Mouse (Mus musculus) frontal cortex, postnatal 36 days (tissue): ENCODE measurements at regions not wholly inside any gene's neighbourhood (a gene's known extent, or its start where the extent isn't known, plus 50 kb on each side); places are given as distances from the start of the nearest gene placed in this dataset.

Experiments used
- DNase-seq, 2 experiments: peaks; one replicate each; pipeline ENCODE4 v3.0.0; 2022; ENCODE audit warnings: low spot score in 2 of 2

DNA sequence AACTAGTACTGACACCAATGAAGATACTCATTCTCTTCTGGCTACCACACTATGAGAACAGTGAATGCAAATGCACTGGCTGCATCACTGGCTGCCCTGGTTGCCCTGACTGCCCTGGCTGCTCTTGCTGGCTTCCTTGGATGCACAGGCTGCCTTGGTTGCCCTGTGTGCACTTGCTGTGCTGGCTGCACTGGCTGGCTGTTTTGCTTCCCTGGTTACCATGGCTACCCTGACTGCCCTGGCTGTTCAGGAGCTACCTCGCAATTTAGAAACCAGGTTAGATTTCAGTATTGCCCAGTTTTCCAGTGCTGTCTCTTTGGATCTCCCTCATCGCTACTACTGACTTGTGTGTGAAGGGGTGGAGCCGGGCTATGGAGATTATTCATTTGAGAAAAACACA lies 175.7 kb downstream of the Fat4 start:
- DNase-seq: no peak

DNA sequence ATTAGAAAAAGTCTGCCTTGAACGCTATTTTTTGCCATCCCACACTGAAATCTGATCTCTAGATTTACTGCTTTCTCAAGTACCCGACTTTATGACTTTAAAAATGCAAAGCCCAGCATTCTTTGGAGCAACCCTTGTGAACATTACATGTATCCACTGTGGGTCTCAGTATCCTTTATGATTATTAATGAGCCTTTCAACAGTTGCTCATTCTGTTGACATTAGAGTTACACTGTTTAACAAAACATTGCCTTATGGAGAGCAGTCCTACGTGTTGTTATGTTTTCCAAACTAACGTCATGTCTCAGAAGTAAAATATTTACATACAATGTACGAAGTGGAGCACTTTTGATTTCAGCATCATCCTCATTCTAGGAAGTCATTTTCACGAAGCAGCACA lies 178.7 kb downstream of the Fat4 start:
- no peak for DNase-seq

DNA sequence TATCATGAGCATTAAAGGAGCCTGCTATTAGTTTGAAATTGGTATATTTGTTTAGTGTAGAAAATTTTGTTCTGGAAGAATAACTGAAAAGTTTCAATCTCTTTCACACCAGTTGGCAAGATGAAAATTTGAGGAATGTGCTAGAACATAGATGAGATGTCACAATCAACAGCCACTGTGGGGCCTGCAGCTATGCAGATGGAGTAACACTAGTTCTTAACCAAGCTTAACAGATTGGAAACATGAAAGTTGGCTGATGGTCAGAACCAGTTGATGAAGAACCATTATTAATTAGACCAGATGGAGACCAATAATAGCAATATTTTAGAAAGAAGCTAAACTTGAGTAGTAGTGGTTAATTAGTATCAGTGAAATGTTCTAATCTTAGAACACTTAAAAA lies 182.3 kb downstream of the Fat4 start:
- DNase-seq: no peak

DNA sequence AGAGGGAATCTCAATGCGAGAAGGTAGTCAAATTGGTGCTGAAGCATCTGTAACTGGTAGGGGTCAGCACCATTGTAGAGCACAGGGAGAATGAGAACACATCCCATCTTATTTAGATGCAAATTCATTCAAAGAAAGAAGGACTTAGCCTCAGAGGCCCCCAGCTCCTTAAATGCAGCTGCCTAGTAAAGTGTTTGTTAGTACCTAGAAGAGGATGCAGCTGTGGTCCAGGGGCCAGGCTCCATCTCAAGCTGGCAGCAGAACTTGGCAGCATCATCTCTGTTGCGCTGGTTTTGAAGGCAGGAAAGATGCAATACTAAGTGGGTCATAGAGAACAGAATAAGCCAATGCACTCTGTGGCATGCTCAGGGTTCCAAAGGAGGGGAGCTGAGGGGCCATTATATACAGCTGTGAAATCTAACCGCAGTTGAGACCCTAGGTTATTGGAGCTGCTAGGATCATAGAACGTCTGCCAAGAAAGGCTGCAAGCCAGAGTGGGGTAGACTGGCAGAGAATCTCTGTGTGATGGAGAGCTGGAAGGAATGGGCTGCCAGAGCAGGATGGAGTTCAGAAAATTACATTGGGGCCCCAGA lies 196.0 kb downstream of the Fat4 start:
- DNase-seq: no peak

GRCm38 (mm10) chr3:39088948-39089347 lies 202.2 kb downstream of the Fat4 start:
- peak in 1 of 2 experiments; percentile 13 for DNase-seq

DNA sequence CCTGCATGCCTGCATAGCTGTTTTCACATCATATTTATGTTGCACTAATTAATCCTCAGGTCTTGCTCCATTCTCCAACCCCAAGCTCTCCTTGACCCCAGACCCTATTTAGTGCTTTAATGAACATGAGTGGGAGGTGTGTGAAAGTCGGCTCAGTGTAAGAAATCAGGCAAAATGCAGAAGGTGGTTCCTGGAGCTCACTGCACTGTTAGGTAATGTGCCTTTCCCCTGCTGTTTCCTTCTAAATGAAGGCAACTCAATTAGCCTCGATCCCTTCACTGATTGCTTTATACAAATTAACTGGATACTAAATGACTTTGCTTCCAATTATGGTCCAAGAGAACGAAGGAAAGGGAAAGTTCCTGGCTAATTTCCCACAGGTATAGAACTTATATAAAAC lies 215.6 kb downstream of the Fat4 start:
- no peak for DNase-seq

GRCm38 (mm10) chr3:39109756-39110392 lies 223.1 kb downstream of the Fat4 start:
- DNase-seq: no peak

DNA sequence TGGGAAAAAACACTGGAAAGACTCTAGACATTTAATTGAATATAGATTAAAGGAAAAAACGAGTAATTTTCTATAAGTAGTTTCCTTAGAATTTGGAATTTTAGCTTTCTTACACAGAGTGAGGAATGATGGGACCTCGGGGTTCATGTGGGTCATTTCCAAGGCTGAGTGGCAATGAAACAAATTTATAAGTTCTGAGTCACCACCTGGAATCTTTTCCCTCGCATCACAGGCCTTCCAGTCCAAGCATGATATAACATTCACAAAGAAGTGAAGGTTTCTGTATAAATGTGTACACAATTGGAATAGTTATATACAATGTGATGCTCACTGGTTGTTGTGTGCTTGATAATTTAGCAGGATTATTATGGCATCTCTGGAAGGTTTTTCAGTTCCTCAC lies 227.3 kb downstream of the Fat4 start:
- no peak for DNase-seq

DNA sequence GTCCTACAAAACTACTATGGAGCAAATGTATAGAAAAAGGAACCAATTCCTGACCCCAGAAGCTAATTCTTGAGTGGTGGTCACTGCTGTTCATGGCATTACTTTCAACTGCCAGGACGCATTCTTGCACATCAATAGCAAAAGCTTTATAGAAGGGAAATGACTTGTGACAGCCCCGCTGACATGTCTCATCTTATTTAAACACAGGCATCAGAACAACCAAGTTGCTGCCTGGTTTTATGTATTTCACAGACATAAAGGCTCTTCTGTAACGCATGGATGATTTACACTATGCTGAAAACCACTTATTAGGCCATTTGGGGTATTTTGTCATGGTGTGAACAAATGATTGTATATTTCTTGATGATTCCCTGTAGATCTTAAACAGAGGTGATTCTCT lies 228.1 kb downstream of the Fat4 start:
- no peak for DNase-seq

DNA sequence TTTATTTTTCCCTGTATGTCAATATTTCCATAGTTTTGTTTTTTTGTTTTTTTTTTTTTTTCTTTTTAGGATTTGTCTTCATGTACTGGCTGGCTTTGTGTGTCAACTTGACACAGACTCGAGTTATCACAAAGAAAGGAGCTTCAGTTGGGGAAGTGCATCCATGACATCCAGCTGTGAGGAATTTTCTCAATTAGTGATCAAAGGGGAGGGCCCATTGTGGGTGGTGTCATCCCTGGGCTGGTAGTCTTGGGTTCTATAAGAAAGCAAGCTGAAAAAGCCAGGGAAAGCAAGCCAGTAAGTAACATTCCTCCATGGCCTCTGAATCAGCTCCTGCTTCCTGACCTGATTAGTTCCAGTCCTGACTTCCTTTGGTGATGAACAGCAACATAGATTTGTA lies 228.7 kb downstream of the Fat4 start:
- DNase-seq: no peak

GRCm38 (mm10) chr3:39122250-39122649 lies 235.5 kb downstream of the Fat4 start:
- no peak for DNase-seq

GRCm38 (mm10) chr3:39130532-39130931 lies 243.8 kb downstream of the Fat4 start:
- no peak for DNase-seq

- no peak for DNase-seq
These were observed 278.4 kb downstream of the Fat4 start for GRCm38 (mm10) chr3:39165006-39165667.

DNA sequence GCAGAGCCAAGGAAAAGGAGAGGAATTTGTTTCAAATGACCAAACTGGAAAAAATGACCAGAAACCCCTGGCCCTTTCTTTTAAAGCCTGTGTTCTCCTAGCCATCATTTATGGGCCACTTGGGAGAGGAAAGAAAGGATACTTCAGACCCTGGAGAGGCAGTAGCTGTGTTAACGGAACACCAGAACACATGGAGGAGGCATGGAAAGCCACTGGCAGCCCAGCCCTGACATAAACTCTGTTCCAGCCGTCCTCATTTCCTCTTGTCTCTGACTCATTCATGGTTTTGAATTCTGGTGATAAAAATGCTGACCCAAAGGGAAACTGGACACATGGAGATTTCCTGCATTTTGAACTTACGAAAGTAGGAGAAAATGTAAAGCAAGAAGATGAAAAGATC lies 295.9 kb downstream of the Fat4 start:
- DNase-seq: no peak

DNA sequence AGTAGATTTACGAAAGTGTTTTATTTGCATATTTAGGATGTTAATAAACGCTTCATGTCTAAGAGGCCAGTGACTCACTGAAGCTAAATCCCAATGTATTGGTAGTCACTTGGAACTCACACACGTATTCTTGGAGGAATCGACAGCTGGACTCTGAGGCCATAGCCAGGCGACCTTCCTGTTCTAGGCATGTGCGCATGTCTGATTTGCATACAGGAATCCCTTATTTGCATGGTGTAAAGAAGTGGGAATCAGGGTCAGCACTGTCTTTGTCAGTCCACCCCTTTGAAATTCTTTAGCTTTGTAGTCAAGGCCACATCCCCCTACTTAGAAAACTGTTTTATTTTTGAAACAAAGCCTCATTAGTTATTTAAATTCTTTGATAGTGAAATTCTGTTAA lies 308.4 kb downstream of the Fat4 start:
- DNase-seq: no peak

DNA sequence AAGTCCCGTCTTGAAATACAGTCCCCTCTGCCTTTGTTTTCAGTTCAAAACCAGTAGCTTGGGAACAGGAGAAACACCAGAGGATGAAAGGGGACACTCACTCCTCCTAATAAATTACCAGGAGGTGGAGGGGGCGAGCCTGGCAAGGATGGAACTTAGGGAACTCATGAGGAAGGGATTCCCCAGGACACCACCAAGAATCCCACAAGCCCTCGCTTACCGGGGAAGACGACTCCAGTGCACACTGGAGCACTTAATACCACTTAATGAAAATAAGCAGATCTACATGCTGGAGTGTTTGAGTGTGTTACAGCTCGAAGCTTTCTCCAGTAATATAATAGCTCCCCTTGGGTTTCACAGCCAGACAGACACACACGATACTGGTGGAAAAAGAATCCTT lies 315.9 kb downstream of the Fat4 start:
- no peak for DNase-seq

GRCm38 (mm10) chr3:39208651-39209050 lies 321.9 kb downstream of the Fat4 start:
- DNase-seq: no peak

- peak; percentile 24 to 54 for DNase-seq
These were observed 322.8 kb downstream of the Fat4 start for GRCm38 (mm10) chr3:39209382-39210165.

DNA sequence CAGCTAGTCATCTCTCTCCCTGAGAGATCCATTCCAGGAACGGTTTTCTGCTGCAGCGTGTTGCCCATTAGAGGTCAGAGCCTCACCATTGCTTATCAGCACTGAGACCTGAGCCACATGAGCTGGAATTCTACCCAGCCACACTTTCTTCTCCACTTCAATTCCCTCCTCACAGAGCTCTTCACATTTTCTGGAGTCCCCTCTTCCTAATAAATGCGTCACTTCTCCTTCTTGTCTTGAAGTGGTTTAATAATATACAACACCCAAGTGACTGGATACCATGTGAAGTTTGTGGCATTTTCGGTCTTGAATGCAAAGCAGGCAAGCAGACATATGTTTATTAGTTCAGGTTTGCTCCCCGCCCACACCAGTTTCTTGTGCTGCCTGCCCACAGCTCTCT lies 324.9 kb downstream of the Fat4 start:
- DNase-seq: peak in 1 of 2 experiments; percentile 12

DNA sequence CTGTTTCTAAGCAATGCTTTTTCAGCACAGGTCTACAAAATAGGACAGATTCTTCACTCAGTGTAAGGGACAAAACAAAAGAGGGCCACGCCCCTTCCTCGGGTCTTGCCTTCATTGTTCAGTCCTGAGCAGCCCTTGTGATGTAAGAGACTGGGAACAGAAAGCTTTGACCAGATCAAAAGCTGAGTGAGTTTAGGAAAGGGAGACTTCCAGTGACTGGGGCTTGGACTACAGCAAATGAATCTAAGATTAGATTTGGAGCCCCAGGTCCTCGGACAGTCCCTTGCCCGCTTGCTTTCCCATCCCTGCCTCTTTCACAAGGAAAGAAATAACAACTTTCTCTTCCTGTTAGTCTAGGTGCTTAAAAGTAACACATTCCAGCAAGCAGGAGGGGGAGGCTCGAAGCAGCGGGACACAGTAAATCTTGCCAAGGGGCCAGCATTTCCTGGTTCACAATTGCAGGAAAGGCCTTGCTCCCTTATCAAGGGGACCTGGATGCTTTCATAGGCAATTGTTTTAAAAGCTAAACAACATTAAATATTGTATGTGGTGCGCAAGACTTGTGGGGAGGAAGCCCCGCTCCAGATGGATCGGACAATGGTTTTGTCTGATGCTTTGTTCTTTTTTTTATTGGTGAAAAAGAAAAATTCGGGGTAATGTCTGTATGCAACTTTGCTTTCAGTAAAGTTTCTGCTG lies 333.4 kb downstream of the Fat4 start:
- DNase-seq: no peak

DNA sequence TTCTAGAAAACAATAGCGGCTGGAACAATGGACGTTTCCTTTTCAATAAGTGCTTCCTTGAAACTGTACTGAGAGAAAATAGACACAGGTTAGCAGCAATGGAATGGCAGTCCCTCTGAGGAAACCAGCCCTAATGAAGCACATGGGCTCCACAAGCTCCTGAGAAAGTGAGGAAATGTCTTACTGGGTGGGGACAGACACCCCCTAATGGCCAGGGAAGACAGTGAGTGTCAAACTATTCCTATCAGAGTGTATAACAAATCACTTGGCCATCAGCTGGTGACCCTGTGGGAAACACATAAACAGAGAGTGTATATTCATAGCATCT lies 333.9 kb downstream of the Fat4 start:
- no peak for DNase-seq

- no peak for DNase-seq
These were observed 335.3 kb downstream of the Fat4 start for GRCm38 (mm10) chr3:39222059-39222458.
